Mouse (Mus musculus): ENCODE measurements around the gene Erbb4.
"Not testable (repeated sequence)": the region's sequence is repeated elsewhere in the genome, so short reads cannot be mapped to it uniquely, and the experiment has no call there.

Gene Erbb4

DNA sequence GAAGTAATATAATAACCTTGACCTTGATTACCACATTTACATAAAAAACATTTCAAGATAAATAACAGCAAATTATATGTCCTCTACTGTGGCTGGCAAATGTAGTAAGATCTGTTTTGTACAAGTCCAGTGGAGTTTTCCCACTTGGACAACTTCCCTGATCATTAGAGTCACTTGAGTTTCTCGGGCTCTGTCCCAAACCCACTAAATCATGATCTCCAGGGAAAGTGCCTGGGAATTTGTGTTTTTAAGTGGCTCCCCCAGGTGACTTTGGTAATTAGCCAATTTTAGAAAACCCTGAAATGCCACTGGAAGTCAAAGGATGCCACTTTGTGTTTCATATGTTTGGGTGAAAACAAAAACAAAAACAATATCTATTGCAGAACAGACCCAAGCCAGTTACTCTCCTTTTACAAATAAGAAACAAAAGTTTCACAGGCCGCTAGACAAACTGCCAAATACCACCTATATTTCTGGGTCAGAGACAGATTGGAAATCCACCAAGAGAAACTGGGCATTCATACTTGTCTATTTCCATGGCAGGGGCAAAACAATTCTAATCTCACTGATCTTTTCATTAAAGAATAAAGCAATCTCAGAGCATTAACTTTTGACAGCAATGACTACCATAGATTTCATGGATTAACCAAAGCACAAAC lies 234.8 kb downstream of the Erbb4 start:
- no peak for DNase-seq (ENCODE audit: low read depth, low spot score)

DNA sequence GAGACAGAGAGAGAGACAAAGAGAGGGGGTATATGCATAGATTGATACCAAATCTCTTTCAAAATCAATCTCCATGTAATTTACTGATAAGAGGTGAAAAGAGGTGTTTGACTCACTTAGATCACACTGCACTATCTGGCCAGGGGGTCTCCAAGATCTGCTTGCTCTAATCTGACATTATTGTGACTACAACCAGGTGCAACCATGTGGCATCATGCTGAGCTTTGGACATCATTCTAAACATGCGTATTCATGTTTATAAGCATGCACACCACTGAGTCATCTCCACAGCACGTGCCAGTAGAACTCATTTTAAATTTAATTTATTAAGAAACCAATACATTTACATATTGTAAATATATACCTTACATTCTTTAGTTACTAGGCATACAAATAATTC lies 247.5 kb downstream of the Erbb4 start:
- DNase-seq (ENCODE audit: low read depth, low spot score): no peak

DNA sequence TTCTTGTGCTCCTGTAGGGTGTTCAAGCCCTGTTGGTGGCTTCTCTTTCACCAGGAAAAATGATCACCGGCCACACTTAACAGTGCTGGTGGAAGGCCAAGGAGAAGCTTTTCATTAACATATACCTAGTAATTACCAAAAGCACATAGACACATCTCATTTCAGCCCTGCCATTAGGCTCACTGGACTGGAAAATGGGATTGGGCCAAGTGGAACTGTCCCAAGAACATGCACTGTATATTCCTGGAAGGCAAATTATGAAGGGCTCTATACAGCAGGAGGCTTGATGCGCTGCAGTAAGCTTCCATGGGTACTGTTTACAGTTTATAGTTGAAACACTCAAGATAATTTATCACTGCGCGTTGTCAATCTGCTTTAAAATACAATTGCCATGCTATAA lies 248.4 kb downstream of the Erbb4 start:
- no peak for DNase-seq (ENCODE audit: low read depth, low spot score)

DNA sequence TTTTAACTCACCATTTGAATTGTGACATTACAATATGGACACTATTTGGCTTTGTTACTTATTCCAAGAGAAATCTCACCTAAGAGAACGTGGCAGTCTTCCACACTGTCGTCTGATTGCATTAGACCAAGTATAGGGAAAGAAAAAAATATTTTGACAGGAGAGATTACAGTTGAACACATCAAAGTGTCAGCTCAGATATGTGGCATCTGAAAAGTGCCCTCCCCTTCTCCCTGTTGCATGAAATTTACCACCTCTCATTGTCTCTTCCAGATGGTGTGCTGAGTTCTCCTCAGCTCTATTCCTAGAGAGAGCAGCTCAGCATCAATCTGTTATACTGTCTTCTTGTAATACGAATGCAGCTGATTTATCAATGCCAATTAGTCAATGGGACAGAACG lies 268.5 kb downstream of the Erbb4 start:
- no peak for DNase-seq (ENCODE audit: low read depth, low spot score)

DNA sequence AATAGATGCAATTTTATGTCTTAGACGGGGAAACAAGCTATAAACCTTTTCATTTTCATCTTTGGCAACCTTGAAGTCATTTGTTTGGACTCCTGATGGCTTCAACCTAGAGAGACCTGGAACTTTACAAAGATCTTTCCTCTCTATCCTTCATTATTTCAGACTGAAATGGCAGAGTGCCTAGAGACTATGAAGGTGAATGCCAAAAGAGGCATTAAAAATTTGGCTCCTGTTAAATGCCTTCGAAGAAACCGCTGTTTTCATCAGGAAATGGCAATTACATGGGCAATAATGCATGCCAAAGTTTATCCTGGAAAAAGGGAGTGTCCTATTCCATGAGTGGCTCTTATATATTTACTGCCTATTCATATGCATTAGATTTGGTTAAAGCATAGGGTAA lies 273.2 kb downstream of the Erbb4 start:
- no peak for DNase-seq (ENCODE audit: low read depth, low spot score)

DNA sequence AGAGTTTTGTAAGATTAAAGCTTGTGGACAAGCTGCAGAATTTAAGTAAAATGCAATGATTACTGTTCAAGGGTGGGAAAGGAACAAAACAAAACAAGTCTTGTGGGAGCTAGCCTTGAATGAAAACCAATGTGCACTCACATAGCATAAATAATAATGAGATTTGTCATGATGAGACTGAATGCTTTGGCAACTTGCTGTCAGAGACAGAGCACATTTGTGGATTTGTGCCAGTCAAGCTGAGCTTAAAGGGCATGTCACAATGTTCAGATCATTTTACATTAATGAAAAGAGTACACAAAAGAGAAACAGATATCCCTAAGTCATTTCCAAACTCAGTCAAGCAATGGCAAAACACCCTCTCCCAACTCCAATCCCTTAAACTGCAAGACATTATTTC lies 275.8 kb downstream of the Erbb4 start:
- DNase-seq (ENCODE audit: low read depth, low spot score): no peak

DNA sequence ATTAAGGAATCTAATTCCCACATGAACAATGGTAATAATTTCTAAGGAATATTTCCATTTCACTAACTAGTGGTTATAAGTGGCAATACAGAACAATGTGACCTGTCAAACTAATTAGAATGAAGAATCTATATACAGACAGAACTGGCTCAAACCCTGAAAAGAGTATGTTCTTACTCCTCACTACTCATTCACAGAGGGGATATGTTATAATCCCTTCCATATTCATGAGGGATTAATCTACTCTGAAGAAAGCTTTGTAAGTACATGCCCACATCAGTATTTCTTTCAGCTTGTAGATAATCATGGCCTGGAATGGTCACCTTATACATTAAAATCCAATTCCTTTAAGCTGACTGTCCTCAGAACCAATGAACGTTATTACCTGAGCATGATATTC lies 276.3 kb downstream of the Erbb4 start:
- DNase-seq (ENCODE audit: low read depth, low spot score): no peak

DNA sequence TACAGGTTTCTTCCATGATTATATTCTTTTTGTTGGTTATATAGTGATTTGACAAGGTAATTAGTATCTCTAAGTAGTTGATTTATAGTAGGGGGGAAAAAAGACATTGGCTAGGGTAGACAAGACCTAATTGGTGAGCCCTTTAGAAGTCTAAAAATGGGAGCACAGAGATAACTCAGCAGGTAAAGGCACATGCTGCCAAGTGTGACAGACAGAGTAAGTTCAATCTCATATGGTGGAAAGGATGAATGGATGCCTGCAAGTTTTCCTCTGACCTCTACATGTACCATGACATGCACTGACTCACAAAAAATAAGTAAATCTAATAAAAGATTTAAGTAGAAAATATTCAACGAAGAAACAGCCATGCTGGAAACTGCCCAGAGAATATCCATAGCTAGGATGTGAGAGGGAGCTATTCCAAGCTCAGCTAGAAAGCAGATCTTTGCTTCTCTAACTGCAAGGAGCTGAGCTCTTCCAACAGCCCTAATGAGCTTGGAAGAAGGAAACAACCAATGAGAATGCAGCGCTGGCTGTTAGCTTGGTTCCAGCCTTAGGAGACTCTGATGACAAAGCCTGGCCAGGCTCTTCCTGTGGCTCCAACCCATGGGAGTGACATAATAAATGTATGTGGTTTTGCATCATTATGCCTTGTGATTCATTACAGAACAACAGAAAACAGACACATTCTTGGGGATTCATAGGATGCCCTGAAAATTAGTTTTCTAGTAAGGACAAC lies 277.2 kb downstream of the Erbb4 start:
- DNase-seq (ENCODE audit: low read depth, low spot score): no peak

DNA sequence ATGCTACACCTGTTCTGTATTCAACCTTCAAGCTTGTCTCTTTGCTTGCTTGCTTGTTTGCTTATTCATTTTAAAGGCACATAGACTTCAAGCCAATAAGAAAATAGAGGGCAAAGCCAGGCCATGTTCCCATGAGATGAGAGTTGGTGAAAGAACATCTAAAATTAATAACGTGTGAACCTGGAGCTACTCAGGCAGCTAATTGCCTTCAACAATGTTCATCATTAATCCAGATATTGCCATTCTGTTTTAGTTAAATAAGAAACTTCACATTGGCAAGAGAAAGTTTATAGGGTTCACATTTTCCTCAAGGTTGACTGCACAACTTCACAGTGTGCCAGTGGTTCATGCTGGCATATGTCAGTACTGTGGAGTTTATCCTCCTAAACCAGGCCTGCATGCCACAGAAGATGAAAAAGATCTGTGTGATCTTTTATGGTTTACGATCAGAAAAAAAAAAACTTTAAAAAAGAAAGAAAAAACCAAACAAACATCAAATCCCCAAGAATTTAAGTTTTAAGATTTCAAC lies 284.7 kb downstream of the Erbb4 start:
- no peak for DNase-seq (ENCODE audit: low read depth, low spot score)

DNA sequence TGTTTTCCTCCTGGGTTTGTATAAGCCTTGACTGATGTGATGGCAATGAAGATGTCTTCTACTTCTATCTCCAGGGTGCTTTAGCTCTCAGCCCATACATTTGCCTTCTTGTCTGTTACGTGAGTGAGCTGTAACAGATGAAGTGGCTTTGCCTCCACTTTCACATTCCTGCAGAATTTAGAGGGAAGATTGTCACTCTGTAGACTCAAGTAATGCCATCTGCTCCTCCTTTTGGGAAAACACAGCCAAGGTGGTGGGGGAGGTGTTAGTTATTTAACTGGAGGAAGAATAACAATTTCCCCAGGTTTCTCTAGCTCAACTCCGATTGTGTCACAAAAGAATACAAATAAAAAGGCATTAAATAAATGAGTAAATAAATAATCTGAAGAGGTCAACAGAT lies 301.1 kb downstream of the Erbb4 start:
- no peak for DNase-seq (ENCODE audit: low read depth, low spot score)

DNA sequence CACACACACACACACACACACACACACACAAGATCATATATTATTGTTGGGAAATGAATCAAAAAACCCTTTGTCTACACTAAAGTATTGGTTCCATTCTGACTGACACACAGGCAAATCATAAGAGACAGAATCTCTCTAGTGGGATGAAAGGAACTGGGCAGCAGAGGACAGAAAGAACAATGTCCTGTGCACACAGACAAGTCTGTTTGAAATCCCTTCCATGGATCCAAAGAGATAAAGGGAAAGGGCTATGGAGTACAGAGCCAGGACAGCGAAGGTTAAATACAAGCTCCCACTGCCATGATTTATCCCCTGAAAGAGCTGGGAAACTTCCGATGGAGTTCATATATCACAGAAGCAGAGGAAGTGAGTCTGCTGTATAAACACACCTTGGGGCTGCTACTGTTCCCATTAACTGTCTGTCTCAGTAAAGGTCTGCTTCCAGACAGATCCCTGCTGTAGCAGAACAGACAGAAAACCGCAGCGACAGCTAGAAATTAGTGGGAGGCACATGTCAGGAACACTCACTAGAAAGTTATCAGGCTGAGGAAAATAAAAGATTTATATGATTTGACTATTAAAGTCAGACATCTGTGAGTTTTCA lies 320.3 kb downstream of the Erbb4 start:
- DNase-seq (ENCODE audit: low read depth, low spot score): no peak

DNA sequence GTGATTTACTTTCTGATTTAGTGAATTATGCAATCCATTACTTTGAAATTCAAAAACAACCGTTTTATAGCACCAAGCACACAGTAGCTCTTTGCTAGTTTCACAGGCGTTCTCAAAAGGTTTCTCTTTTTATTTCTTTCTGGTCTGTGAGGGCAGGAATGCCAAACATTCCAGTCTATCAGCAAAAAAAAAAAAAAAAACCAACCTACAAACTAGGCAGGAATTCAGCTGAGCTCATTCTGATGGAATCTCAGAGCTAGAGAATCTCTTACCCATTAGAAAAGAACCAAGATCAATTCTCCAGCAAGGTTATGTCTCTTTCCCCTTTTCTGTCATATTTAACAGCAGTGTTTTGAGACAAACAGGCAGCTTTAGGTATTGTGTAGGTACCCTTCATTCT lies 327.2 kb downstream of the Erbb4 start:
- DNase-seq (ENCODE audit: low read depth, low spot score): no peak

DNA sequence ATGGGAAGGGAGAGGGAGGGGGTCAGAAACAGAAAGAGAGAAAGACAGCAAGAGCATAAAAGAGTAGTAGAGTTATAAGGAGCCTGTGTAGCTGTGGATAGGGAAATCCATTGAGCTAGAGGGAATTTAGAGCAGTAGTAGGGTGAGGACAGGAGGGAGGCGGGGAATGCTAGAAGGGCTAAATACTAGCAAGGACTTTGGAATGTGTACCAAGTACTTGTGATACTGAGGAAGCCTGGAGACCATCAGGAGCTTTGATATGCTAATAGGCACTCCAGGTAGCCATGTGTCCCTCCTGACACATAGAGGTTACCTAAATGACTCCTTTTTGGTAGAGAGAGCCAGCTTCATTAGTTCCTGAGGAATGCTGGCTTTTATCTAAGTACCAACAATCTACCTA lies 327.8 kb downstream of the Erbb4 start:
- DNase-seq (ENCODE audit: low read depth, low spot score): no peak

DNA sequence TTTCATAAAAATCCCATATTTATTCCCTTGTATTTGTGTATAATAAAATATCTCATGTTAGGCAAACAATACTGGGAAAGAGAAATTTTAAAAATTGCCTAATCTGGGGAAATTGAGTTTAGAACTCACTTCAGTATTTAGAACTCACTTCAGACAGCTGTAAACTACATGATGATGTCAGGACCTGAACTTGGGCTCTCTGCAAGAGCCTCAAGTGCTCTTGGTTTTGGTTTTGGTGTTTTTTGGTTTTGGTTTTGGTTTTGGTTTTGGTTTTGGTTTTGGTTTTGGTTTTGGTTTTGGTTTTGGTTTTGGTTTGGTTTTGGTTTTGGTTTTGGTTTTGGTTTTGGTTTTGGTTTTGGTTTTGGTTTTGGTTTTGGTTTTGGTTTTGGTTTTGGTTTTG lies 341.8 kb downstream of the Erbb4 start:
- not testable (repeated sequence) for DNase-seq (ENCODE audit: low read depth, low spot score)

DNA sequence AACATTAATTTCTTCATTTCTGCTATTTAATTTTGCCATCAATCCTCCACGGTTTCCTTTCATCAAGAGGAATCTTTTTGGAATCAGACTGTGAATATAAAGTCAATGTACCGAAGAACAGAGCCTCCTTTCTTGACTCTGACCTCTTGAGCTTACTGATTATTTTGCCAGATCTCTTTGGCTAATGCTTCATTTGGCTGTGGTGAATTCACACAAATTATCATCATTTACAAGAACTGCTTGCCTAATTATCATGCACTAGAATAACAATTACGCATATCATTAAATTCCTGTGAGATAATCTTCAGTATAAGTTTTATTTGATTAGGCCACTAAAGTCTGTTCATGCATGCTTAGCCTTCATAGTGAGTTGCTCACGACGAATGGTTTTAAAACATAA lies 345.4 kb downstream of the Erbb4 start:
- DNase-seq (ENCODE audit: low read depth, low spot score): no peak

DNA sequence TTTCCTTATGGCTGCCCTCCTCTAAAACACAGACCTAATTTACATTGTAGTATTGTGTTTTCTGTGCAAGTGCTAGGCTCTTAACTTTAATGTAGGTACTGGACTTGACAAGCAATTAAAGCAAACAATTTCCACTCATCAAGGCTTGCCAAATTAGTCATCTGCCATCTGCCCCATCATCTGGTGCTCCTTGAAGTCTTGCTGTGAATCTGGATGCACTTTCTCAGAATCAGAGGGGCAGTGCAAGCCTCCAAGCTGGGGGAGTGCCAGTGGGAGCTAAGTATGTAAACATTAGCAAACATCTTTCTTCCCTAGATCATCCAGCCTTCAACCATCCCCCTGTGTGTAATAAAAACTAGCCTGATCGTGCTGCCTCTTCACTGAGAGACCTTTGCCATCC lies 358.9 kb downstream of the Erbb4 start:
- no peak for DNase-seq (ENCODE audit: low read depth, low spot score)

DNA sequence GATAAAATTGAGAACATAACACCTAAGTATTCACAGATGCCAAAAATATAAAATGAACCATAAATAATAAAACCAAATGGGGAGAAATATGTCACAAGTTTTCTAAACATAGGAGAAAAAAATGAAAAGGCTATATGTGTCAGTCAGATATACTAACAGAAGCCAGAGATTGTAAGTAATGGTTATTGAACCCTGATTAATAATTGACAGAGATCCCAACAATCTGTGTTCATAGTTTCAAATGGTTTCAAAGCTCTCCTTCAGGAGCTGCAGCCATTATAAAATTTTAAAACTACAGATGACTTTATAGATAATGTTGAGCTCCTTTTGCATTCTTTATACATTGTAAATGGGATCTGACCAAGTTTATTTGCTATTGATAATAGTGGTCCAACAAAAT lies 426.4 kb downstream of the Erbb4 start:
- DNase-seq (ENCODE audit: low read depth, low spot score): no peak

DNA sequence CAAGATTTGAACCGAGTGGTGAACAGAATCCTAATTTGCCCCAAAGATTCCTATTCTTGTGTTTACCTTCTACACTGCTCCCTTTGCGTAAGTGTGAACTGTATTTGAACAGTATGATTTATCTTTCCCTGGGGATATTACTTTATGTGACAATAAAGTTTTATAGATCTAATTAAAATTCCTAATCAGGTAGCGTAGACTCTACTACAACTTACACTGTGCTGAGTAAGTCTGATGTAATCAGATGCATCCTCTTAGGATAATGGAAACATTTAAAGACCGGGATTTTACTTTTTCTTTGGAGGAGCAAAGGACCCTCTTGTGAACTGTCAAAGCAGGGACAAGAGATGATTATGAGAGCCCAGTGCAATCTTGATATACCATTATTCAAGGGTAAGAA lies 433.2 kb downstream of the Erbb4 start:
- no peak for DNase-seq (ENCODE audit: low read depth, low spot score)

DNA sequence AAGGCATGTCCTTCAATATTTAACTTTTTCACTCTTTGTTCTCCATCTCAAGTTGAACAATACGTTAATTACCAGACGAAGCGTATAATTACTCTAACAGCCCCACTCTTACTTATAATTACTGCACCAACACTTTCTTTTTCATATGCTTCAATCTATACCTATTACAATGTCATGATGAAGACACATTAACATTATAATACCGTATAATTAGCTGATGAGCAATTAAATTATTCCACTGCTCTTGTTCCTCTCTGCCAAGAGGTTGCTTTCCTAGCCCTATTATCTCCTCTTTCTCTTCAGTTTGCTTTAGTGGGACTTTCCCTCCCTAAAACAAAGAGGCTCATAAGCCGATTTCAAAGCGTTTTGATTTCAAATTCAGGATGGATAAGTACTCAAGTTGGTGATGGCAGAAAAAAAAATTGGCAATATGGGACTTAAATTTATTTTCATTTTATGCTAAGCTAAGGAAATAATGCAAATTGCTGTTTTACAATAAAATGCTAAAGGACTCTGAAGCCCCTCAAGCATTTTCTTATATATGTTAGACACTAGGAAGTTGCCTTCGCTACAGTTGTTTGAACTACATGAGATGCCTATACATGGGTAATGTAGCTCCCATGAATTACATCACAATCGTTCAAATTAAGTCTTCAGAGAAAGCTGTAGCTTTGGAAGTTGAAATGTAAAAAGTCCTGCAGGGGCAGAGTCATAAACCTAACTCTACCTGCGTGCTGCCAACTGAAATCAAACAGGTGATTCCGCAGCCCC lies 440.8 kb downstream of the Erbb4 start:
- DNase-seq (ENCODE audit: low read depth, low spot score): no peak

DNA sequence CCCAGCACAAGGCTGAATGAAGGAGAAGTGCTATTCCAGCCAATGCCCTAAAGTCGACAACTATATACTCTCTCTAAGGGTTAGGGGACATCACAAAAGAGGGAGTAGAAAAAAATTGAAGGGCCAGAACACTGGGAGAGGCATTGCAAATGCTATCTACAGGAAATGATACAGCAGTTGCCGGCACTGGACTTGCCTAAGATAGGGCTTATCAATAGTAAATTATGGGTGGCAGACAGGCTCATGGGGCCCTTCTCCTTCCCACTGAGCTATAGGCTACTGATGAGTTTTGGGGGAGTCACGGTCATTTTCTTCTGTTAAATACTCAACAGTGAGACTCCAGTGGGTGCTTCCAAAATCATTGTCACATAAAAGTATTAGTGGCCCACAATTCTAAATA lies 517.4 kb downstream of the Erbb4 start:
- DNase-seq (ENCODE audit: low read depth, low spot score): no peak

DNA sequence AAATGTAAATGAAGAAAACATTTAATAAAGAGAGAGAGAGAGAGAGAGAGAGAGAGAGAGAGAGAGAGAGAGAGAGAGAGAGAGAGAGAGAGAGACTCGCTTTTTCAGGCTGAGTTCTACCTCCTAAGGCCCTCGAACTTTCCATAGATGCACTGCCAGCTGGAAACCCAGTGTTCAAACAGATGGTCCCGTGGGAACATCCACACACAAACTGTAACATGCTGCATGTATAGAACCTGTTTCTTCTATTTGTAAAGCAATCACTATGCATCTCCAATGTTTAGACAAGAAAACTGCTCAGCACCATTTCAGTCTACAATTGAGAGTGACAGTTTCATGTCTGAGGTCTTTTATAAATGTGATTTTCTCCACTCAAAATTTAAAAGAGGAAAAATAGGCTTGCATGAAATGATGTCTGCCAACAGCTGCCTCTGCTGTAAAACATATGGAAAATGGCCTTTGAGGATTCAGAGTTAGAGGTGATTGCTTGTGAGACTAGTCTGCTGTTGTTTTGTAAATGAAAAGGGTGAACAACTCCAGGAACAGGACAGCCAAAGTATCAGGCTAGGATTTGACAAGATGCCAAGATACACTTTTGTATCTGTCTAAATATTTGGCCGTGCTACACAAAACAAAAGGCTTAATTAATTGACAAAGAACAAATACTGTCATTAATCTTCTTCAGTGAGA lies 533.9 kb downstream of the Erbb4 start:
- no peak for DNase-seq (ENCODE audit: low read depth, low spot score)

DNA sequence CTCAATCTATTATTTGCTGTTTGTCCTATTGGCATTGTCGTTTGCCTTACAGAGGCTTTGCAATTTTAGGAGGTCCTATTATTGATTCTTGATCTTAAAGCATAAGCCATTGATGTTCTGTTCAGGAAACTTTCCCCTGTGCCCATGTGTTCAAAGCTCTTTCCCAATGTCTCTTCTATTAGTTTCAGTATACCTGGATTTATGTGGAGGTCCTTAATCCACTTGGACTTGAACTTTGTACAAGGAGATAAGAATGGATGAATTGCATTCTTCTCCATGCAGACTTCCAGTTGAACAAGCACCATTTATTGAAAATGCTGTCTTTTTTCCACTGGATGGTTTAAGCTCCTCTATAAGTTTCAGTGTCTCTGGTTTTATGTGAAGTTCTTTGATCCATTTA lies 536.9 kb downstream of the Erbb4 start:
- DNase-seq (ENCODE audit: low read depth, low spot score): no peak

Measured in A20 (cell line).